Mouse (Mus musculus): ENCODE measurements around the gene Prmt2. TPM values are rescaled to one million over a fixed set of nuclear protein-coding genes. Genes with fewer than 3 reads are reported as not detected.

Gene Prmt2
- polyA plus RNA-seq (2012; rRNA removed) = 3.8 and 3.9 TPM in 2 replicates
- polyA plus RNA-seq (2014; fragmentation: Nextera tagmentation; extraction: Ambion mirVana) = 4.3 and 5.0 TPM in 2 replicates

DNA sequence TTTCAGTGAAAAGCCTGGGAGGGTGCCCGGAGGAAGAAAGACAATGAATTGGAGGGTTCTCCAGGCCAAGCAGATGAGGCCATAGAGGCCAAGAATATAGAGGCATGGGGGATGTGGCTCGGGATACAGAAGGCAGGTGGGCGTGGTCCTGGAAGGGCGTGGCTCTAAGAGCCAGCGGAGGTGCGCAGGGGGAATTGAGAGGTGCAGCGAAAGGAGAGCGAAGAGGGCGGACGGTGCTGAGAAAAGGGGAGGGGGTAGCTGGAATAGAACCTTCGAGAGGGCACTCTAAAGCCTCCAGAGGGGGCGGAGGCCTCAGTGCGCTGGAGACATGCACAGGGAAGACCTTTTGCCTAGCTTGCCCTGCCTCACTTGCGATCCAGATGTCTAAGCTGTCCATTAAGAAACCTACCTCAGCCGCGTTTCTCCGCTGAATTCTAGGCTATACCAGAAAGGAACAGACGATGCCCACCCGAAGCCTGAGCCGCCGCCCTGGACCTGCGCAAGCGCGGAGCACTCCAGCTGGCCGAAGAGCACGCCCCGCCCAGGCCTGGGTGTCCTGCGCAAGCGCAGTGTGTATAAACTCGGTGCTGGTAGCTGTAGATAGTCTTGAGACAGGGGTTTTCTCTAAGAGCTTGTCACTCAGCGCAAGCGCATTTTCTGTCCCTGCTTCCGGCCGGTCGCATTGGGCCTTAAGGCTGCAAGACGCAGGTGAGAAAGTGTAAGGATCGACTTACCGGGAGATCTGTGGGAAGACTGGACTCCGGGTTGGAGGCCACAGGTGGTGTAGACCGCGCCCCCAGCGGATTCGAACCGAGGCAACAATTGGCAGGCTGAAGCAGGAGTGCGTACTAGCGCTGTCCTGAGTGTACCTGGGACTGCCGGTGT lies at the start of gene Prmt2:
TSS of gene Prmt2 (minus strand) at position 525 of the 885 bp plus-strand sequence.
- Histone ChIP-seq H3K9ac (replicated peaks) (peak within 1 kb of the TSS; percentile 63), H3K4me2 (ENCODE audit: low read depth) (peak within 1 kb of the TSS; percentile 97), H3K4me3 (ENCODE audit: insufficient read depth in 1 of 2, low read depth in 2 of 2, low read length in 2 of 2) (peak within 1 kb of the TSS; percentile 70 to 86), H3K4me1 (replicated peaks; ENCODE audit: control insufficient read depth in 2 of 2, insufficient read depth in 2 of 2, low read length in 1 of 2) (peaks cover 3% of the 10 kb centered on the region in 2 experiments; a peak in 1 of 4 replicates), H3K27ac (peak within 1 kb of the TSS; percentile 27; the same call in 1 of the 2 replicates), H3K9me3 (ENCODE audit: control insufficient read depth, low read length) (no peaks in the 10 kb centered on the region), H3K27me3 (ENCODE audit: control insufficient read depth, insufficient read depth, low read length) (no peaks in the 10 kb centered on the region), H3K36me3 (replicated peaks; ENCODE audit: control insufficient read depth, insufficient read depth, low read depth) (no peaks in the 10 kb centered on the region)
- ATAC-seq (ENCODE audit: insufficient read depth) (peak; percentile 99), DNase-seq (ENCODE audit: low read depth in 3 of 3, low spot score in 3 of 3) (peak; percentile 80 to 86 (median 80))
- TF ChIP-seq CTCF (IDR thresholded peaks at IDR 0.05; ENCODE audit: low read depth) (peak; percentile 58), EP300 (IDR thresholded peaks at IDR 0.05; ENCODE audit: low read depth) (no peak)
- WGBS (ENCODE audit: insufficient replicate concordance) = under 1% methylated on average over 47 of the region's 47 CpGs

DNA sequence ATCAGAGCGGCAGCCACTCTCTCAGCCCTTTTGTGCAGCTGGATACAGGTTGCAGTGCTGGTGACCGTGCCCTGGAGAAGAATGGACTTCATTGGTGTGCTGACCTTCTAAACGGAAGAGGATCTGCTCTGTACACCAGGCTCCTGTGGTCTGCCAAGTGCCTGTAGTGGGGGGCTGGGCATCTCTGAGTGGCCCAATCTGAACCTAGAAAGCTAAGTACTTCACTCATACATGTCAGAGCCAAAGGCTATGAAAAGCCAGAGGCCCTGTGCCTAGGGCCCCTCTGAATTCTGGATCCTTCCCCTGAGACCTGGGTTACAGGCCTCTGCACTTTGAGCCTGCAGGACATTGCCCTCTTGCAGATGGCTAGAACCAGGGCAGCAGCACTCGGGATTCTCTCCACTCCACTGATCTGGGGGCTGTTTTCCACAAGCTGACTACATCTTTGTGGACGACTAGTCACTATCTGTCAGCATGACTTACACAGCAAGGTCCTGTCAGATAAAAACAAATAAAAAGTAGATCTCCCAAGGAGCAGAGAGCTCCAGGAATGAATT lies 41.0 kb upstream of the Prmt2 start:
- ATAC-seq (ENCODE audit: insufficient read depth) (no peak), DNase-seq (ENCODE audit: low read depth in 3 of 3, low spot score in 3 of 3) (no peak)
- H3K9me3 ChIP-seq (ENCODE audit: control insufficient read depth, low read length) = no peaks in the 10 kb centered on the region
- H3K9ac ChIP-seq (replicated peaks) = no peak overlapping the region
- TF ChIP-seq CTCF (IDR thresholded peaks at IDR 0.05; ENCODE audit: low read depth) = no peak
- no peak for TF ChIP-seq EP300 (IDR thresholded peaks at IDR 0.05; ENCODE audit: low read depth)
- no peaks in the 10 kb centered on the region for H3K27me3 ChIP-seq (ENCODE audit: control insufficient read depth, insufficient read depth, low read length)
- H3K27ac ChIP-seq = no peak overlapping the region
- no peak overlapping the region for H3K4me2 ChIP-seq (ENCODE audit: low read depth)
- WGBS (ENCODE audit: insufficient replicate concordance) = 53% methylated on average over 5 of the region's 5 CpGs
- no peaks in the 10 kb centered on the region for H3K4me1 ChIP-seq (replicated peaks; ENCODE audit: control insufficient read depth in 2 of 2, insufficient read depth in 2 of 2, low read length in 1 of 2)
- H3K4me3 ChIP-seq (ENCODE audit: insufficient read depth in 1 of 2, low read depth in 2 of 2, low read length in 2 of 2) = no peak overlapping the region
- H3K36me3 ChIP-seq (replicated peaks; ENCODE audit: control insufficient read depth, insufficient read depth, low read depth) = no peaks in the 10 kb centered on the region

DNA sequence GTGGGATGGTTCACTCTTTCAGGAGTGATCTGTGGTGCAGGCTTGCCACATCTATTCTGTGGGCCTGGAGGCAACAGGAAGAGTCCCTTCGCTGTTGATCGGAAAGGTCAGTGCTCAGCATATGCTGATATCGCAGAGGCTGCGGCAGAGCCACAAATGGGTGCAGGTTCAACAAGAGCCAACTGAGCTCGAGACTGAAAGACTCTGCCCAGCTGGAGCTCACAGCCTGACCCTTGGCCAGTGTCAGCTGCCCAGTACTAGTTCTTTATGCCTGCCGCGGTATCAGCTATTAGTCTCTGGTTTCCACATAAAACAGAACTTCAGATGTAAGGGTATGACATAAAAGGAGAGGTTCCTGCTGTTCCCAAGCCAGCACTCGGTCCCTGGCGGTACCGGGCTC lies 37.6 kb upstream of the Prmt2 start:
- Histone ChIP-seq H3K27ac (no peak overlapping the region), H3K9me3 (ENCODE audit: control insufficient read depth, low read length) (no peaks in the 10 kb centered on the region), H3K9ac (replicated peaks) (no peak overlapping the region), H3K4me2 (ENCODE audit: low read depth) (no peak overlapping the region), H3K27me3 (ENCODE audit: control insufficient read depth, insufficient read depth, low read length) (no peaks in the 10 kb centered on the region), H3K36me3 (replicated peaks; ENCODE audit: control insufficient read depth, insufficient read depth, low read depth) (no peaks in the 10 kb centered on the region), H3K4me1 (replicated peaks; ENCODE audit: control insufficient read depth in 2 of 2, insufficient read depth in 2 of 2, low read length in 1 of 2) (no peaks in the 10 kb centered on the region), H3K4me3 (ENCODE audit: insufficient read depth in 1 of 2, low read depth in 2 of 2, low read length in 2 of 2) (no peak overlapping the region)
- DNase-seq (ENCODE audit: low read depth in 3 of 3, low spot score in 3 of 3) (no peak), ATAC-seq (ENCODE audit: insufficient read depth) (no peak)
- 72% methylated on average over 10 of the region's 10 CpGs for WGBS (ENCODE audit: insufficient replicate concordance)
- TF ChIP-seq EP300 (IDR thresholded peaks at IDR 0.05; ENCODE audit: low read depth) (no peak), CTCF (IDR thresholded peaks at IDR 0.05; ENCODE audit: low read depth) (no peak)

DNA sequence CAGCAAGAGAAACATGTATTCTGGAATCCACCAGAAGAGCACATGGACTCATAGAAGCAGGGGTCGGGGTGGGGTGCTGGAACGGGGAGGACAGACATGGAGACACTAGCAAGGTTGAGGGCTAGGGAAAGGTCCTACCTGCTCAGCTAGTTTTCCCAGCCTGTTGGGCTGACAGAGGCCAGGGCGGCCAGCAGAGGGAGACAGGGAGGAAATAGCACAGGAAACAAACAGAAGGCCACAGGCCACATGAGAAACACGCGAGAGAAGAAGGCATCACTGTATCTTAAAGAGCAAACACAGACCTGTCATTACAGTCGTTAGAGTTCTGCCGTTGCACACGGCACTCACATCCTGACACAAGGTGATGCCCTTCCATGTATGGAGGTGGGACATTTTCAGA lies 33.6 kb upstream of the Prmt2 start:
- H3K36me3 ChIP-seq (replicated peaks; ENCODE audit: control insufficient read depth, insufficient read depth, low read depth) = no peaks in the 10 kb centered on the region
- H3K27me3 ChIP-seq (ENCODE audit: control insufficient read depth, insufficient read depth, low read length) = no peaks in the 10 kb centered on the region
- H3K4me3 ChIP-seq (ENCODE audit: insufficient read depth in 1 of 2, low read depth in 2 of 2, low read length in 2 of 2) = no peak overlapping the region
- H3K9ac ChIP-seq (replicated peaks) = no peak overlapping the region
- DNase-seq (ENCODE audit: low read depth in 3 of 3, low spot score in 3 of 3) (no peak), ATAC-seq (ENCODE audit: insufficient read depth) (no peak)
- no peak overlapping the region for H3K4me2 ChIP-seq (ENCODE audit: low read depth)
- no peak overlapping the region for H3K27ac ChIP-seq
- no peaks in the 10 kb centered on the region for H3K4me1 ChIP-seq (replicated peaks; ENCODE audit: control insufficient read depth in 2 of 2, insufficient read depth in 2 of 2, low read length in 1 of 2)
- no peaks in the 10 kb centered on the region for H3K9me3 ChIP-seq (ENCODE audit: control insufficient read depth, low read length)
- WGBS (ENCODE audit: insufficient replicate concordance) = 31% methylated on average over 8 of the region's 8 CpGs
- TF ChIP-seq EP300 (IDR thresholded peaks at IDR 0.05; ENCODE audit: low read depth) (no peak), CTCF (IDR thresholded peaks at IDR 0.05; ENCODE audit: low read depth) (peak; percentile 73)

DNA sequence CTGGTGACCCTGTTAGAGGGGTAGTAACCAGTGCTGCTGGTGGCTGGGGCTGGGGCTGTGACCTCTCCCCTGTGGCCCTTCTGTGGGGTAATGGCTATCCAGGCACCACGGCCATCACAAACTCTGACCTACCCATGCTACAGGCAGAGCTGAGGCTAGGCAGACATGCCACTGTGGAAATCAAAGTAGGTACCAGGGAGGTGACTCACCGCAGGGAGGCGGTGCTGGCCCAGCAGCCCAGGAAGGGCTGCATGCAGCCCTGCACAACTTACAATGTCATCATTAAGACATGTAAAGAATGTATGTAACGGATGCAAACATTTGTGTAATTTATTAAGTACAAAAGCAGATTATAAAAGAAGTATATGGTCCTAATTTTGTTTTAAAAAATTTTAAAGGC lies 24.8 kb upstream of the Prmt2 start:
- no peak overlapping the region for H3K4me2 ChIP-seq (ENCODE audit: low read depth)
- TF ChIP-seq EP300 (IDR thresholded peaks at IDR 0.05; ENCODE audit: low read depth) = no peak
- TF ChIP-seq CTCF (IDR thresholded peaks at IDR 0.05; ENCODE audit: low read depth) = no peak
- no peaks in the 10 kb centered on the region for H3K36me3 ChIP-seq (replicated peaks; ENCODE audit: control insufficient read depth, insufficient read depth, low read depth)
- H3K9ac ChIP-seq (replicated peaks) = no peak overlapping the region
- DNase-seq (ENCODE audit: low read depth in 3 of 3, low spot score in 3 of 3) (no peak), ATAC-seq (ENCODE audit: insufficient read depth) (no peak)
- no peaks in the 10 kb centered on the region for H3K4me1 ChIP-seq (replicated peaks; ENCODE audit: control insufficient read depth in 2 of 2, insufficient read depth in 2 of 2, low read length in 1 of 2)
- no peaks in the 10 kb centered on the region for H3K27me3 ChIP-seq (ENCODE audit: control insufficient read depth, insufficient read depth, low read length)
- H3K4me3 ChIP-seq (ENCODE audit: insufficient read depth in 1 of 2, low read depth in 2 of 2, low read length in 2 of 2) = no peak overlapping the region
- WGBS (ENCODE audit: insufficient replicate concordance) = 63% methylated on average over 4 of the region's 4 CpGs
- H3K9me3 ChIP-seq (ENCODE audit: control insufficient read depth, low read length) = no peaks in the 10 kb centered on the region
- no peak overlapping the region for H3K27ac ChIP-seq

All from liver, embryonic 14.5 days (tissue).